ENCODE assay signal across 1 mouse cellular context in the genomic region with DNA sequence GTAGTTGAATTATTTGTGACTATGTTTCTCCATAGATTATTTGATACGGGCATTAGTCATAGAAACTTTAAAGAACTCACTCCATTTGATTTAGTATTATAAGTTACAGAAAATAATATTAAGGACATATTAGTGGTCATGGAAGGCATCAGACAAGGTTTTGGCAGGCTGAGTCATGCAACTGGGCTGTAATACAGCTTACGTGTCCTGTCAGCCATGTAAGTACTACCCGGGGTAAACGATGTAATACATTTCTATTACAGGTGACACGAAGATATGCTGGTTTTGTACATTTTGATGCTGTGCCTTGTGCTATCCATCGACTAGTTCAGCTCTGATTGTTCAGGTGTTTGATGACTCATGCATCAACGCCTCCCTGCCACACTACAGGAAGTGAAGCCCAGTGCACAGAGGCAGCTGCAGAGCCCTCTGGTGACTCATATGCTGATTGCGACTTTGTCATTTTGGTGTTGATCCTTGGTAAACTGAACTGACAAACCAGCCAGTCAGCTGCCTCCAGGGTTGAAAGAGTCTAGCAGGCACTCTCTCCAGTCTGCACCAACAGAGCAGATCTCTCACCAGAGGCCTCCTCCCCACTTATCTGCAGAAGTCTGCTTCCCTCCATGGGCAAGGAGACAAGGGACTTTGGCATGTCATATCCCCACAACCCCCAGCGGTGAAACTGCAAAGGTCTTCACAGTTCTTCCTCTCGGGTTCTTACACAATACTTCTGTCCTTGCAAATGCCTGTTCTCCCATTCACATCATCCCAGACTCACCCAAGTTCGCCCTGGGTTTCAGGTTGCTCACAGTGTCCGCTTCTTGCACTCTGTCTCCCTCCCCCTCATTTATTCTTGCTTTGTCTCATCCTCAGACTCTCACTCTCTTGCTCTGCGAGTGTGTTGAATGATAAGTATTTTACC.
TF ChIP-seq lines count a peak whose summit lies in the region.

No protein-coding gene starts in this region.

TF ChIP-seq in CH12.LX, 34 proteins besides CTCF, POLR2A, EP300 and RAD21 (continued from another document):
- peak; percentile 86 for TF ChIP-seq JUND (conservative IDR thresholded peaks at IDR 0.05; ENCODE audit: low read depth, low read length)
- TF ChIP-seq PAX5 (IDR thresholded peaks at IDR 0.05; ENCODE audit: low read length), result no peak
- 0 out of 2 replicates have a peak, but pooled peaks have one; percentile 54 for TF ChIP-seq MAFK (IDR thresholded peaks at IDR 0.05; ENCODE audit: insufficient replicate concordance, low read length)
- no peak for TF ChIP-seq GABPA (IDR thresholded peaks at IDR 0.05; ENCODE audit: insufficient replicate concordance, low read depth, low read length)
- TF ChIP-seq MEF2A (IDR thresholded peaks at IDR 0.05; ENCODE audit: borderline replicate concordance, low read depth, low read length), result peak; percentile 65; the same call in 1 of the 2 replicates
- TF ChIP-seq NELFE (IDR thresholded peaks at IDR 0.05; ENCODE audit: low read depth, low read length), result 0 out of 2 replicates have a peak, but pooled peaks have one; percentile 13
- peak; percentile 69 for TF ChIP-seq MYC (IDR thresholded peaks at IDR 0.05; ENCODE audit: low read depth, low read length)
- 0 out of 2 replicates have a peak, but pooled peaks have one; percentile 30 for TF ChIP-seq CHD2 (IDR thresholded peaks at IDR 0.05; ENCODE audit: low read length)
- no peak for TF ChIP-seq ZNF384 (IDR thresholded peaks at IDR 0.05; ENCODE audit: low read depth, low read length)
- peak; percentile 83 for TF ChIP-seq ETS1 (conservative IDR thresholded peaks at IDR 0.05; ENCODE audit: low read depth, low read length)
- peak; percentile 83 for TF ChIP-seq TCF12 (IDR thresholded peaks at IDR 0.05; ENCODE audit: low read depth, low read length)
- no peak for TF ChIP-seq TBP (conservative IDR thresholded peaks at IDR 0.05; ENCODE audit: low read depth, low read length)
